Mouse (Mus musculus) bone marrow, adult 2 months (tissue): ENCODE results near the gene H2afv.

Experiments used
- CTCF ChIP-seq: fragments of 200-500 bp; IDR thresholded peaks from 2 replicates; pipeline ENCODE4 v1.5.1; 2011; ENCODE audit warnings: low read length, control low read depth; ENCODE audit not compliant: control insufficient read depth, insufficient read depth
- POLR2A ChIP-seq: fragments of 200-500 bp; IDR thresholded peaks from 2 replicates; pipeline ENCODE4 v1.6.1; 2011; ENCODE audit warnings: low read depth, mild to moderate bottlenecking, control low read depth, low read length, borderline replicate concordance; ENCODE audit not compliant: control insufficient read depth

- no peak for TF ChIP-seq CTCF
- no peak for TF ChIP-seq POLR2A
Measured at GRCm38 (mm10) chr11:6474381-6474780, 30.1 kb upstream of the H2afv start.
